Mouse (Mus musculus): Measurements from ENCODE around the gene Zswim8.

GRCm38 (mm10) chr14:20753792-20754191 lies 46.4 kb downstream of the Zswim8 start:
- TF ChIP-seq CTCF (IDR thresholded peaks at IDR 0.05; ENCODE audit: insufficient read depth, low read depth, low read length) (no peak), POLR2A (IDR thresholded peaks at IDR 0.05; ENCODE audit: insufficient read depth, low read depth, low read length) (no peak)
